Mouse (Mus musculus) heart, postnatal 14 days (tissue): Measurements from ENCODE around the gene Fam102b. TPM values are rescaled to one million over a fixed set of nuclear protein-coding genes. Genes with fewer than 3 reads are reported as not detected.

Source experiments
- DNase-seq, 2 experiments: peaks; one replicate each; pipeline ENCODE4 v3.0.0; 2021 to 2022
- intact Hi-C: fragments of 180-260 bp; cut with DNase I; formaldehyde crosslinking; loops from one replicate; pipeline ENCODE4 v1.15.1; 2025
- microRNA-seq, 2 experiments: library from miRNA; unstranded; fragments of <30 nt; microRNA quantifications; one replicate each; pipeline ENCODE4 v1.2.0; 2021 to 2022
- total RNA-seq, 2 experiments: library from RNA; stranded (reverse); gene quantifications; 2 replicates each; pipeline ENCODE4 v1.2.3; 2021

Gene Fam102b
- total RNA-seq, 2 experiments from 2014 or later = 17.2 to 18.1 TPM

- DNase-seq = no peak
- intact Hi-C loops = no loop called here
These were observed 61.4 kb downstream of the Fam102b start for GRCm38 (mm10) chr3:108966051-108966450.

- peak in 1 of 2 experiments; percentile 11 for DNase-seq
- intact Hi-C loops = no loop called here
These were observed 62.9 kb downstream of the Fam102b start for GRCm38 (mm10) chr3:108964361-108965044.

GRCm38 (mm10) chr3:108963776-108964175 is 63.6 kb downstream of the Fam102b start:
- intact Hi-C loops = no loop called here
- DNase-seq = no peak

GRCm38 (mm10) chr3:108963278-108963677 is 64.1 kb downstream of the Fam102b start:
- intact Hi-C loops = no loop called here
- DNase-seq = no peak

GRCm38 (mm10) chr3:108961655-108962054 is 65.8 kb downstream of the Fam102b start:
- DNase-seq = no peak
- intact Hi-C loops = no loop called here

- no peak for DNase-seq
- intact Hi-C loops = no loop called here
These were observed 66.2 kb downstream of the Fam102b start for GRCm38 (mm10) chr3:108961226-108961625.

- DNase-seq = no peak
- intact Hi-C loops = no loop called here
These were observed 67.6 kb downstream of the Fam102b start for GRCm38 (mm10) chr3:108959680-108960295.

GRCm38 (mm10) chr3:108957976-108958375 is 69.4 kb downstream of the Fam102b start:
- no peak for DNase-seq
- intact Hi-C loops = no loop called here

- no peak for DNase-seq
- intact Hi-C loops = no loop called here
These were observed 86.4 kb downstream of the Fam102b start for GRCm38 (mm10) chr3:108940996-108941395.

GRCm38 (mm10) chr3:108940001-108940633 is 87.3 kb downstream of the Fam102b start, which contains the start of gene Gm9857:
Gene Gm9857, minus strand, starts transcription at chr3:108940445.
- intact Hi-C loops = no loop called here

GRCm38 (mm10) chr3:108939573-108939972 is 87.8 kb downstream of the Fam102b start, which contains the start of gene Henmt1:
Gene Henmt1, plus strand, starts transcription at chr3:108939873.
- intact Hi-C loops = no loop called here
- DNase-seq = no peak

More at GRCm38 (mm10) chr3:108940001-108940633, 87.3 kb downstream of the Fam102b start, which contains the start of gene Gm9857:
- peak in 1 of 2 experiments; percentile 10 for DNase-seq

- intact Hi-C loops = no loop called here
These were observed 88.7 kb downstream of the Fam102b start for GRCm38 (mm10) chr3:108938691-108939090.

GRCm38 (mm10) chr3:108933557-108933956 is 93.8 kb downstream of the Fam102b start:
- no peak for DNase-seq
- intact Hi-C loops = no loop called here

More at GRCm38 (mm10) chr3:108938691-108939090, 88.7 kb downstream of the Fam102b start:
- DNase-seq = no peak

- intact Hi-C loops = no loop called here
- DNase-seq = no peak
These were observed 101.1 kb downstream of the Fam102b start for GRCm38 (mm10) chr3:108926308-108926707.

- intact Hi-C loops = no loop called here
- DNase-seq = no peak
These were observed 101.7 kb downstream of the Fam102b start for GRCm38 (mm10) chr3:108925677-108926076.

GRCm38 (mm10) chr3:108921822-108922221 is 105.6 kb downstream of the Fam102b start:
- DNase-seq = no peak
- intact Hi-C loops = no loop called here

Small RNA genes lying within 50 kb of the gene (microRNA-seq; reads per million reads assigned to microRNA genes)
- 0 reads per million in 2 experiments for gene Gm44384

Other genes starting within 250 kb of the Fam102b start
- 10 to 100 TPM; 25.9 to 31.3 TPM for gene Stxbp3, start 187.1 kb downstream of the Fam102b start, total RNA-seq
- gene Fndc7, start 137.6 kb downstream of the Fam102b start, total RNA-seq = under 1 TPM in 1 of 2 experiments, not detected in 1; 0.12 TPM
- 10 to 100 TPM; 27.7 to 28.1 TPM for gene Prpf38b, start 115.9 kb downstream of the Fam102b start, total RNA-seq
- gene Henmt1, start 87.7 kb downstream of the Fam102b start, total RNA-seq = not detected
- not detected for gene Gm9857, start 87.2 kb downstream of the Fam102b start, total RNA-seq
- not detected for gene Slc25a54, start 52.9 kb upstream of the Fam102b start, total RNA-seq
- gene Slc25a24, start 95.5 kb upstream of the Fam102b start, total RNA-seq = 1 to 10 TPM; 7.7 to 9.3 TPM